Mouse (Mus musculus): Measurements from ENCODE around the gene Pde4c. TPM values are rescaled to one million over a fixed set of nuclear protein-coding genes. Genes with fewer than 3 reads are reported as not detected.

Gene Pde4c
- total RNA-seq, 2 experiments from 2014 or later = 2.4 to 3.0 TPM

DNA sequence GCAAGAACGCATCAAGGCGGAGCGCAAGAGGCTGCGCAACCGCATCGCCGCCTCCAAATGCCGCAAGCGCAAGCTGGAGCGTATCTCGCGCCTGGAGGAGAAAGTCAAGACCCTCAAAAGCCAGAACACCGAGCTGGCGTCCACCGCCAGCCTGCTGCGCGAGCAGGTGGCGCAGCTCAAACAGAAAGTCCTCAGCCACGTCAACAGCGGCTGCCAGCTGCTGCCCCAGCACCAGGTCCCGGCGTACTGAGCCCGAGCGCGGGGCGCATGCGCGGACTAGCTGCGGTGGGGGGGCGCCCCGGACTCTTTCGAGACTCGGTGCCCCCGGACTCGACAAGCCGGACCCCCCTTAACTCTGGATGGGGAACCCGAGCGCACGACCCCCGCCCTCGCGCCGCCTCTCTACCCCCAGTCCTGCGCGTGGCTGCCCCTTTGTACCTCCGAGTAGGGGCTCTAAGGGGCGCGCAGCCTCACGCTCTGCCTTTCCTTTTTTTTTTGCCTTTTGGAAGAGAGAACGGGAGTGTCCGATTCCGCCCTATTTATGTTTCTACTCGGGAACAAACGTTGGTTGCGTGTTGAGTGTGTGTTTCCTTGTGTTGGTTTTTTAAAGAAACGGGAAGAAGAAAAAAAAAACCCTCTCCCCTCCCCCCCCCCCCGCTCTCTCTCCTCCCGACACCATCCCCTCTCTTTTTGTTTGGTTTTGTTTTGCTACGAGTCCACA lies 23.5 kb upstream of the Pde4c start:
- H3K27ac ChIP-seq = peak overlapping the region; percentile 100
- intact Hi-C loops (cut with DNase I) = loop anchor here (1.0 to 5.0 kb wide), 2 partner anchors 27 to 73 kb away; partner anchors contain the start of gene Lsm4
- TF ChIP-seq CTCF (IDR thresholded peaks at IDR 0.05) = no peak
- peak; percentile 92 for DNase-seq
- peak overlapping the region; percentile 95 for H3K4me3 ChIP-seq

DNA sequence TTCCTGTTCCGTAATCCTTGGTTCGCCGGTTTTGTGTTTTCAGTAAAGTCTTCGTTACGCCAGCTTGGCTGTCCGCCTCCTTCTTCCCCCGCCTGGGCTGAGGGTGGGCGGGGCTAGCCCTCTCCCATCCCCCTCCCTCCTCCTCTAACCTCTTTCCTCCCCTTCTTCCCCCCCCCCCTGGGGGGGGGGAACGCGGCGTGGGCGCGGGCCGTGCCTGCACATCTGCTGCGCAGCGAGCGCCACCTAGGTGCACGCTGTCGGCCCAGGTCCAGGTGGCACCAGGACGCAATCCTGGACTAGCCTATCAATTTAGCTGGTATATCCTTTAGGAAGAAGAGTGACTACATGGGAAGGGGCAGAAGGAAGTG lies 23.0 kb upstream of the Pde4c start:
- DNase-seq = peak; percentile 95
- TF ChIP-seq CTCF (IDR thresholded peaks at IDR 0.05) = peak; percentile 89
- intact Hi-C loops (cut with DNase I) = loop anchor here (1.0 to 5.0 kb wide), 2 partner anchors 27 to 73 kb away; partner anchors contain the start of gene Lsm4
- Histone ChIP-seq H3K4me3 (peak overlapping the region; percentile 95), H3K27ac (peak overlapping the region; percentile 100)

- intact Hi-C loops (cut with DNase I) = loop anchor here (5.0 kb wide), 1 partner anchor 74 kb away; no protein-coding TSS in a partner anchor
These were observed 22.2 kb upstream of the Pde4c start for GRCm38 (mm10) chr8:70701048-70701981.

DNA sequence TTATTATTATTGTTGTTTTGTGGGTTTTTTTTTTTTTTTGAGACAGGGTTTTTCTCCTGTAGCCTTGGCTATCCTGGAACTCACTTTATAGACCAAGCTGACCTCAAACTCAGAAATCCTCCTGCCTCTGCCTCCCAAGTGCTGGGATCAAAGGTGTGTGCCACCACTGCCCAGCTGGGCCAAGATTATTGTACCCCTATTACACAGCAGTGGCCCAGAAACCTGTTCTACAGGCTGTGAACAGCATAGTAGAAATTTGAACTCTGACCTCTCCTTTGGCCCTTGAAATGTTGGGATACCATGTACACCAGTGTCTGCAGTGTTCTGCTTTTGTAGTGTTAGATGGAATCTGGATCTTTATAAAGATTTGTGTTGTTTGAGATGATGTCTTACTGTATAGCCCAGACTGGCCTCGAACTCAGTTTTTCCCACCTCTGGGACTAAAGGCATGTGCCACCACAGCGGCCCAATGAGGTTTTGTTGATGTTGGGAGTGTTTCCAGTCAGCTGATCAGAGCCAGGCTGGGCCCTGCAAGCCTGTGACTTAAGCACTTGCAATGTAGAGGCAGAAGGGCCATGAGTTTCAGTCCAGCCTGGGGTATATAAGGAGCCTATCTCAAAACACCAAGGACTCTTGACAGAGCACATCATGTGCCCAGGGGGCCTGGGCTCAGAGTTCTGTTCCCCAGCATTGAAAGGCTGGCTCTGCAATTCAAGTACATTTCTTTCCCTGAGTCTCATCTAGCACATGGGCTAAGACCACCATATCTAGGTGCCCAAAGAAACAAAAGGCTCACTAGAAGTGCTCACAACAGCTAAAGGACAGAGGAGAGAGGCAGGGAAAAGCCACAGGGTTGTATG lies 21.3 kb upstream of the Pde4c start:
- H3K27ac ChIP-seq = peak overlapping the region; percentile 100
- no peak for DNase-seq
- no peak for TF ChIP-seq CTCF (IDR thresholded peaks at IDR 0.05)
- intact Hi-C loops (cut with DNase I) = loop anchor here (5.0 kb wide), 1 partner anchor 75 kb away; no protein-coding TSS in a partner anchor
- peak overlapping the region; percentile 2 for H3K4me3 ChIP-seq

More at GRCm38 (mm10) chr8:70701048-70701981, 22.2 kb upstream of the Pde4c start:
- Histone ChIP-seq H3K27ac (peak overlapping the region; percentile 100), H3K4me3 (peak overlapping the region; percentile 95)
- TF ChIP-seq CTCF (IDR thresholded peaks at IDR 0.05) = no peak
- DNase-seq = no peak

- peak; percentile 90 for DNase-seq
- no peak for TF ChIP-seq CTCF (IDR thresholded peaks at IDR 0.05)
- intact Hi-C loops (cut with DNase I) = loop anchor here (5.0 kb wide), 1 partner anchor 76 kb away; no protein-coding TSS in a partner anchor
- peak overlapping the region; percentile 2; the same call in 1 of the 2 replicates for H3K4me3 ChIP-seq
- peak overlapping the region; percentile 100 for H3K27ac ChIP-seq
These were observed 20.7 kb upstream of the Pde4c start for GRCm38 (mm10) chr8:70702842-70703182.

GRCm38 (mm10) chr8:70703287-70703686 lies 20.2 kb upstream of the Pde4c start, which contains the start of gene Iqcn:
Gene Iqcn (plus strand): TSS chr8:70703457.
- no peak for DNase-seq
- H3K27ac ChIP-seq = peak within 1 kb of the TSS; percentile 100
- peak within 1 kb of the TSS; percentile 2; the same call in 1 of the 2 replicates for H3K4me3 ChIP-seq
- intact Hi-C loops (cut with DNase I) = loop anchor here (5.0 kb wide), 1 partner anchor 76 kb away; no protein-coding TSS in a partner anchor
- TF ChIP-seq CTCF (IDR thresholded peaks at IDR 0.05) = no peak

DNA sequence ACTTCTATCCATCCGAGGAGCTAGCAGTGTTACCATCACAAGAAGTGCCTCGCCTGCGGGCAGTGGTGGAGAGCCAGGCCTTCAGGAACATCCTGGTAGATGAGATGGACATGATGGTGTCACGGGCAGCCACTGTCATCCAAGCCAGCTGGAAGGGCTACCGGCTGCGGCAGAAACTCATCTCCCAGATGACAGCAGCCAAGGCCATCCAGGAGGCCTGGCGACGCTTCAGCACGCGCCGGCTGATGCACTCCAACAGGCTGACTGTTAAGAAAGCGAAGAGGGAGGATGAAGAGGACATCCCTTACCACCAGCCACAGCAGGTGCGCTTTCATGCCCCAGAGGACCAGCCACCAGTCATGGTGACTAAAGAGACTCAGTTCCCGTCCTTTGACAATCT lies 15.2 kb upstream of the Pde4c start:
- peak; percentile 84 for DNase-seq

DNA sequence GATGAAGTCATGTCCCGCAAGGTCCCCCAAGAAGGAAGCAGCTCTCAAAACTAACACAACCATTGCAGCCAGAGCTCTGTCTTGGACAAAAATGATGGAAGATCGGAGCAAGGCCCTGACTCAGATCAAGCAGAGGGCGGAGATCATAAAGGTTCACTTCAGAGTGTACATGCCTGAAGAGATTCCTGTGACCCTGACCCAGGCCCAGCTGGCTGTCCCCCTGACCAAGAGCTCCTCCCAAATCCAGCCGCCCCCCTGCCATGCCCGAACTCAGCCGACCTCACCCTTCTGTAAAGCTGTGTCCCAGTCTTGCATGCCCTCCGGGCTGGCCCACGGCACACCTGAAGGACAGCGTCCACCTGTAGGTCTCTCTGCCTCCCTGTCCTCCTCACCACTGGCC lies 13.7 kb upstream of the Pde4c start:
- Histone ChIP-seq H3K4me3 (no peak overlapping the region), H3K27ac (no peak overlapping the region)
- intact Hi-C loops (cut with DNase I) = no loop called here
- no peak for DNase-seq
- TF ChIP-seq CTCF (IDR thresholded peaks at IDR 0.05) = no peak

More for the DNA sequence above, 15.2 kb upstream of the Pde4c start:
- intact Hi-C loops (cut with DNase I) = no loop called here
- TF ChIP-seq CTCF (IDR thresholded peaks at IDR 0.05) = no peak
- no peak overlapping the region for H3K4me3 ChIP-seq
- peak overlapping the region; percentile 28; the same call in 1 of the 2 replicates for H3K27ac ChIP-seq

- intact Hi-C loops (cut with DNase I) = no loop called here
- Histone ChIP-seq H3K27ac (peak overlapping the region; percentile 38; the same call in 1 of the 2 replicates), H3K4me3 (no peak overlapping the region)
- peak; percentile 84 for DNase-seq
- no peak for TF ChIP-seq CTCF (IDR thresholded peaks at IDR 0.05)
These were observed 13.2 kb upstream of the Pde4c start for GRCm38 (mm10) chr8:70710296-70710695.

DNA sequence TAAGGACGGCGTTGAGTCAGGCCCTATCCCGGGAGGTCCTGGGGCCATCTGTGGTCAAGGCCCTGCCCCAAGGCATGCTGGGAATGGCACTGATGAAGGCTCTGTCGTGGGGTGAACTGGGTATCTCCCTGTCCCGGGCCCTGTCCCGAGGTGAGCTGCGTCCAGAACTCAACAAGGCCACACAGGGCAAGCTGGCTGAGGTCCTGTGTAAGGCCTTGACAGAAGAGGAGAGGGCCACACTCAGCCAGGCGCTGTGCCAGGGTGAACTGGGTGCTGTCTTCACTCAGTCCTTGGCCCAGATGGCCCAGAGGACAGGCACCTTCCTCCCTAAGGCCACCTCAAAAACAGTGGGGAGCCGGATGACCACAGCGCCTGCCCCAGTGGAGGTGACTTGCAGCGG lies 12.5 kb upstream of the Pde4c start:
- intact Hi-C loops (cut with DNase I) = no loop called here
- DNase-seq = peak; percentile 29
- TF ChIP-seq CTCF (IDR thresholded peaks at IDR 0.05) = no peak
- H3K27ac ChIP-seq = no peak overlapping the region
- H3K4me3 ChIP-seq = no peak overlapping the region

DNA sequence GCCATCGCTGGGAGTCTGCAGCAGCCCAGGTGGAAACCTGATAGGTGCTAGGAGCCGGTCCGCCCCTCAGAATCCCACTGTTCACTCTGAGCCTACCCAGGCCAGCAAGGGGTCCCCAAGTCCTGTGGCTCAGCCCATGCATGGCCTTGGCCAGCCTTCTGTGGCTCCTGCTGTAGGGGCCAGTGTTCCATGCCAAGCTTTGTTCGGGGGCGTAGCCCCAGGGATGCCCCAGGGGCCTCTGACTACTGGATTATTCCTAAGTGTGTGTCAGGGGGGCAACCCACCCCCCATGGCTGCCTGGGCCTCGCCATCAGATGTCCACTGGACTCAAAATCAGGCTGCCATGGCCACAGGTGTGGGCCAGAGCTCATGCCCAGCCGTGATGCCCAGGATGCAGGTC lies 9.5 kb upstream of the Pde4c start:
- peak; percentile 12 for DNase-seq

DNA sequence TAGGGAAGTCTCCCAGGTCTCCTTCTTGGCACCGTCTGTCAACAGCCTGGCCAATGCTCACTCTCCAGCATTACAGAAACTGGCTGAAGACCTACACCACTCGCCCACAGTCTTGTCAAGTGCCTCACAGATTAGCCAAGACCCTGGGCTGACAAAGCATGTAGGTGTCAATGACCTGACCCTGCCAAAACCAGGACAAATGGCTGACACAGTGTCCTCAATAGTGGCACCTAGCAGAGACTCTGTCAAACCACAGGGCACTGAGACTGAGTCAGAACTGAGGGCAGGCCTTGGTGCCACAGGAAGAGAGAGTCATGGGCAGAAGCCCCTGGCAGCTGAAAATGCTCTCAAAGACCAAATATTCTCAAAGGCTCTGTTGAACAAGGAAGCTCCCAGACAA lies 8.4 kb upstream of the Pde4c start:
- intact Hi-C loops (cut with DNase I) = no loop called here
- no peak for TF ChIP-seq CTCF (IDR thresholded peaks at IDR 0.05)
- peak; percentile 4 for DNase-seq
- H3K27ac ChIP-seq = no peak overlapping the region
- H3K4me3 ChIP-seq = no peak overlapping the region

More for the DNA sequence above, 9.5 kb upstream of the Pde4c start:
- TF ChIP-seq CTCF (IDR thresholded peaks at IDR 0.05) = no peak
- H3K27ac ChIP-seq = no peak overlapping the region
- no peak overlapping the region for H3K4me3 ChIP-seq
- intact Hi-C loops (cut with DNase I) = no loop called here

Data from gastrocnemius, adult 2 months (tissue).